In the genomic region with DNA sequence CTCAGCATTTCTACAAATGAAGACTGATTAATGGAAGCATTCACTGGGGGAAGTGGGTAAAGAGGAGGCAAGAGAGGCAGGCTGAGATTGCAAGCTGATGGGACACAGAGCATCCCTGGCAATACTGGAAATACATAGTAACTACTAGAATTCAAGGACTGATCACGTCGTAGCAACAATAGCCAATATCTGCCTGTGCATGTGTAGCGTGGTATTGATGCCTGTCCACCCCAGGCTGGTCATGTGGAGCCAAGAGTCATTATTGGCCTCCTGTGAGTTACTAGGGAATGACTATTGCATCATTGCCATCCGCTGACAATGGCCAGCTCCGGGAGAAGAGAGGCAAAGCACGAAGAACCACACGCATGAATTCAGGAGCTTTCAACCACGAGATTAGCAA, we compare ENCODE assay signal across 24 mouse cellular contexts.
"Had no signal": no experiment of that assay in that cellular context is flagged by ENCODE, and none has a peak within 500 bp of the region (broad histone marks: within the 10 kb centered on the region; RNA-seq: fewer than 3 reads in every experiment).

No protein-coding gene starts in this region.

- ATAC-seq: liver, embryonic 12.5 days had no signal

- H3K4me2 ChIP-seq: limb, embryonic 13.5 days; liver, embryonic 12.5 days; liver, embryonic 15.5 days; lung, embryonic 15.5 days; midbrain, embryonic 12.5 days; neural tube, embryonic 12.5 days had no signal

- H3K4me3 ChIP-seq: layer of hippocampus, adult 2 months; limb, embryonic 10.5 days; limb, embryonic 13.5 days; liver, embryonic 12.5 days; liver, embryonic 15.5 days; lung, embryonic 15.5 days; megakaryocyte, embryonic 14.5 days; midbrain, embryonic 12.5 days; neural tube, embryonic 12.5 days had no signal

- H3K9ac ChIP-seq: limb, embryonic 13.5 days; liver, embryonic 12.5 days; liver, embryonic 15.5 days; lung, embryonic 15.5 days; midbrain, embryonic 12.5 days; neural tube, embryonic 12.5 days had no signal

- H3K36me3 ChIP-seq: limb, embryonic 10.5 days; limb, embryonic 13.5 days; liver, embryonic 12.5 days; liver, embryonic 15.5 days; lung, embryonic 15.5 days; midbrain, embryonic 12.5 days; neural tube, embryonic 12.5 days had no signal

- DNase-seq: kidney, adult 2 months; kidney, postnatal 25 days; layer of hippocampus, adult 9-11 months; liver; lung, adult 18-20 months; lung, postnatal 10 days; lung, postnatal 36 days; right cerebral cortex, adult 18-20 months; right cerebral cortex, postnatal 14 days; right cerebral cortex, postnatal 4 days; thymus, adult 2 months; thymus, postnatal 14 days; thymus, postnatal 4 days had no signal

- H3K27me3 ChIP-seq: limb, embryonic 13.5 days; liver, embryonic 12.5 days; liver, embryonic 15.5 days; lung, embryonic 15.5 days; megakaryocyte, embryonic 14.5 days; midbrain, embryonic 12.5 days; neural tube, embryonic 12.5 days had no signal

- H3K27ac ChIP-seq: kidney, postnatal 0 days; layer of hippocampus, adult 2 months; limb, embryonic 10.5 days; limb, embryonic 13.5 days; liver, embryonic 12.5 days; liver, embryonic 15.5 days; lung, embryonic 15.5 days; midbrain, embryonic 12.5 days; neural tube, embryonic 12.5 days; stomach, postnatal 0 days had no signal

- H3K4me1 ChIP-seq: limb, embryonic 10.5 days; limb, embryonic 13.5 days; liver, embryonic 12.5 days; liver, embryonic 15.5 days; lung, embryonic 15.5 days; megakaryocyte, embryonic 14.5 days; midbrain, embryonic 12.5 days; neural tube, embryonic 12.5 days had no signal

- H3K9me3 ChIP-seq: limb, embryonic 10.5 days; limb, embryonic 13.5 days; liver, embryonic 12.5 days; liver, embryonic 15.5 days; lung, embryonic 15.5 days; midbrain, embryonic 12.5 days; neural tube, embryonic 12.5 days had no signal
